Mouse (Mus musculus) ES-E14 (cell line): ENCODE data around the gene Ankrd33. TPM values are rescaled to one million over a fixed set of nuclear protein-coding genes. Genes with fewer than 3 reads are reported as not detected.

Experiments used
- DNase-seq: peaks from one replicate; pipeline ENCODE4 v3.0.0-alpha.2; 2013; ENCODE audit warnings: low read depth, low spot score
- H3K27ac ChIP-seq: 2 replicates; pipeline ENCODE4 v1.5.1; 2012; ENCODE audit warnings: low read depth, mild to moderate bottlenecking, low read length, moderate library complexity, mixed read lengths; ENCODE audit not compliant: poor library complexity, insufficient read depth, severe bottlenecking
- H3K36me3 ChIP-seq: 2 replicates; pipeline ENCODE4 v1.6.1; 2012; ENCODE audit warnings: mild to moderate bottlenecking, low read length, moderate library complexity, mixed read lengths; ENCODE audit not compliant: control insufficient read depth, poor library complexity, insufficient read depth, severe bottlenecking
- H3K4me1 ChIP-seq, 2 experiments: fragments of 150-350 bp in 1 of 2; sonication (generic) in 1 of 2; 2 replicates each; pipeline ENCODE4 v1.6.1; 2012; ENCODE audit warnings: low read length in 2 of 2, mild to moderate bottlenecking in 1 of 2, mixed read lengths in 1 of 2; ENCODE audit not compliant: control insufficient read depth in 2 of 2, insufficient read depth in 2 of 2, poor library complexity in 1 of 2
- H3K4me3 ChIP-seq, 2 experiments: fragments of 150-350 bp in 1 of 2; sonication (generic) in 1 of 2; 2 replicates each; pipeline ENCODE4 v1.5.1; 2012; ENCODE audit warnings: low read length in 2 of 2, low read depth in 1 of 2, mild to moderate bottlenecking in 1 of 2, mixed read lengths in 1 of 2; ENCODE audit not compliant: insufficient read depth in 1 of 2, poor library complexity in 1 of 2, severe bottlenecking in 1 of 2
- H3K9ac ChIP-seq: 2 replicates; pipeline ENCODE4 v1.6.1; 2012; ENCODE audit warnings: low read depth, mild to moderate bottlenecking, low read length, mixed read lengths; ENCODE audit not compliant: poor library complexity, insufficient read depth, severe bottlenecking
- H3K9me3 ChIP-seq: fragments of 150-350 bp; sonication (generic); 2 replicates; pipeline ENCODE4 v1.6.1; 2012; ENCODE audit warnings: low read depth, mild to moderate bottlenecking, low read length; ENCODE audit not compliant: control insufficient read depth, insufficient read depth
- CHD2 ChIP-seq: IDR thresholded peaks from 2 replicates; pipeline ENCODE4 v1.6.1; 2014; ENCODE audit warnings: mild to moderate bottlenecking, low read depth, low read length, inconsistent platforms
- HCFC1 ChIP-seq: IDR thresholded peaks from 2 replicates; pipeline ENCODE4 v1.6.1; 2012; ENCODE audit warnings: low read length, inconsistent platforms, borderline replicate concordance; ENCODE audit not compliant: insufficient read depth
- MAFK ChIP-seq: IDR thresholded peaks from 2 replicates; pipeline ENCODE4 v1.6.1; 2014; ENCODE audit warnings: mild to moderate bottlenecking, low read depth, low read length, inconsistent platforms; ENCODE audit not compliant: insufficient read depth
- ZC3H11A ChIP-seq: IDR thresholded peaks from 2 replicates; pipeline ENCODE4 v1.6.1; 2012; ENCODE audit warnings: low read depth, mild to moderate bottlenecking, inconsistent platforms, low read length, borderline replicate concordance
- ZNF384 ChIP-seq: IDR thresholded peaks from 2 replicates; pipeline ENCODE4 v1.6.1; 2012; ENCODE audit warnings: low read depth, low read length, inconsistent platforms
- in situ Hi-C, 2 experiments: fragments of 600-800 bp; cut with MboI; formaldehyde crosslinking; loops; one replicate each; pipeline ENCODE4 v1.15.1; 2025; ENCODE audit warnings: low sequenced_read_pairs in 2 of 2, inconsistent platforms in 1 of 2; ENCODE audit not compliant: unreplicated experiment in 2 of 2
- total RNA-seq: library from RNA; depleted of rRNA; stranded (reverse); fragments of 300-350 nt; gene quantifications from 2 replicates; pipeline ENCODE4 v1.2.3, GENCODE M21; 2012

Gene Ankrd33
- total RNA-seq, 1 experiment: not detected

DNA sequence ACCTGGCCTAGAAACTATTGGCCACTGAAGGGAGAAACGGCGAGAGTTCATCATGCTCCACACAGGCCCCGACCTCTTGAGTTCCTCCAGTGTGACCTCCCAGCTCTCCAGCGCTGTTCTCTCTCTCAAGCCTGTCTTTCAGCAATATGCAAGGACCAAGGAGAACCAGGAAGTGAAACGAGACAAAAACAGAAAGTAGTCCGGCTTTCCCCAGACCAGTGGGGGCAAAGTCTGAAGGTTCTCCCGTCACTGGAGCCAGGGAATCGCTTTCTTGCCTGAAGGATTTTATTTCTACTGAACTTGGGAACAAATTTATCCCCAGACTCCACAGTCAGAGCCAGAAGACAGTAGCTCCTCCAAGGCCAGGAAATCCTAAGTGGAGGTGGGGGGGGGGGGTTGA, 29.2 kb downstream of the Ankrd33 start:
- no peak for DNase-seq
- no peak overlapping the region for H3K4me3 ChIP-seq
- in situ Hi-C loops: no loop called here
- peaks cover 21 to 27% of the 10 kb centered on the region in 2 experiments for H3K4me1 ChIP-seq
- no peak for TF ChIP-seq CHD2
- TF ChIP-seq ZNF384: no peak
- H3K36me3 ChIP-seq: no peaks in the 10 kb centered on the region
- H3K9me3 ChIP-seq: no peaks in the 10 kb centered on the region
- no peak overlapping the region for H3K9ac ChIP-seq
- H3K27ac ChIP-seq: no peak overlapping the region

- H3K4me3 ChIP-seq: peak overlapping the region in 1 of 2 experiments; percentile 22; a peak in 1 of 4 replicates
- DNase-seq: peak; percentile 78
- H3K36me3 ChIP-seq: no peaks in the 10 kb centered on the region
- H3K4me1 ChIP-seq: peaks cover 16 to 26% of the 10 kb centered on the region in 2 experiments
- H3K27ac ChIP-seq: no peak overlapping the region
- H3K9ac ChIP-seq: peak overlapping the region; percentile 25; the same call in 1 of the 2 replicates
- no peaks in the 10 kb centered on the region for H3K9me3 ChIP-seq
- no peak for TF ChIP-seq MAFK
- peak; percentile 6; the same call in 1 of the 2 replicates for TF ChIP-seq ZC3H11A
- TF ChIP-seq ZNF384: no peak
- in situ Hi-C loops: no loop called here
These were observed 30.0 kb downstream of the Ankrd33 start for GRCm38 (mm10) chr15:101145424-101146099.

DNA sequence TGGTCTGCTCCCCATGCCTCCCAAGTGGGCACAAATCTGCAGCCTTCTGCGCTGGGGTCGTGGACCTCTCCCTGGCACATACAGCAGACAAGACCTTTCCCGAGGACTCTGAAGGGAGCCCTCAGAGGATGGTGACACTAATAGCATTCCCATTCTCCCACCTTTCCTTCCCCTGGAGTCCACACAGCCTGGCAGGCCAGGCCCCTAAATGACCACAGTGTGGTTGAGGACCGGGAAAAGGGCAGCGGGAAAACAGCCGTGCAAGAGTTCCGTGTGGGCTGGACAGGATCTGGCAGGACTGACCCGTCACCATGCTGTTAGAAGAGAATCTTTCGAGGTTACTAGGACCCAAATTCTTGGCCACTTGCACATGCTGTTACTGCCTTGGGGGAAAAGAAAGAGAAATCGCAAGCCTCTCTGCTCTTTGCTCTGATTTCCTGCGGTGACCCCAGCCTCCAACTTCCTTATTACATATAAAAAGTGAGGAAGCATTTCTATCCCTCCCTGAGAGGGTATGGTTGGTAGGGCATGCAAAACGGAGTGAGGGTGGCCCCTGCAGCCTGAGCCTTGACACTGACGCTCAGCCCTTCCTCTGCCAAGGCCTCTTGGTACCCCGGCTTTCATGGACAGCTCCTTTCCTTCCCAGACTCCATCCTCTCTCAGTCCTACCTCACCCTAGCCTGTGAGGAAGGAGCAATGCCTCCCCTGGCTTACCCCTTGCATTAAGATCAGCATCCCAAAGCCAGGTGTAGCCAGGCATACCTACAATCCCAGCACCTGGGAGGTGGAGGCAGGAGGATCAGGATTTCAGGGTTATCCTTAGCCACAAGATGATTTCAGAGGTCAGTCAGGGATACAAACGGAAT, 30.8 kb downstream of the Ankrd33 start:
- TF ChIP-seq MAFK: no peak
- TF ChIP-seq ZNF384: no peak
- no peak for TF ChIP-seq ZC3H11A
- TF ChIP-seq CHD2: no peak
- no peak for TF ChIP-seq HCFC1
- DNase-seq: no peak
- Histone ChIP-seq H3K9ac (peak overlapping the region; percentile 25; the same call in 1 of the 2 replicates), H3K9me3 (no peaks in the 10 kb centered on the region), H3K27ac (no peak overlapping the region), H3K36me3 (no peaks in the 10 kb centered on the region), H3K4me1 (peaks cover 13 to 24% of the 10 kb centered on the region in 2 experiments; a peak in 3 of 4 replicates), H3K4me3 (no peak overlapping the region)
- in situ Hi-C loops: no loop called here

DNA sequence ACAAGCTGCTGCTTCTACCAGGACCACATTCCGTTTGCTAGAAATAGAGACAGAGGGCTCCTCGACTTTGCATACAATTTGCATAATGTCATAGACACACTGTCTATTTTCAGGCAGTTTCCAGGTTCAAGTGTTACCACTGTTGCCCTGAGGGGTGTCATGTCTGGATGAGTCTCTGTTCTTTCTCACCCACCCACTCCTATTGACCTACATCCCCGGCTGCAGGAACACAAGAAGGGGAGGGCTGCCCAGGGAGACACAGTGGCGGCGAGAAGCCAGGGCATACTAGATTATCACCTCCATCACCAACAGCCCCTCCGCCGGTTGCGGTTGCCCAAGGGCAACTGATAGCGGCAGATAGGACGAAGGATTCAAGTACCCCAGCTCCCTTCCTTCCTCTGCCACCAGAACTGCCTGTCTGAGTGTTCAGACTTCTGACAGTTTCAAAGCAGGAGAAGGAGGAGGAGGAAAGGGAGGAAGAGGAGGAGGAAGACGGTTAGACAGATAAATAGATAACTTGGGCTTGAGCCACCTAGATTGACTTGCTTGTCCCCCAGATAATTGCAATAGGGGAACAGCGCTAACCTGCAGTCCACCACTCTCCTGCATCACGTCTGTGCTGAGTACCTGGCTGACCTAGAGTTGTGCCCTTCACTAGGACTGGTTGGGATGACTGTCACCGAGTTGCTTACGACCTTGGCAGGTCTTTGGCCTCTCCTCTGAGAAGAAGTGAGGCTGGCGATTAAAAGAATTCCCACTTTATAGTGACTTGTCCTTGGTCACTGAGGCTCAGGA, 31.8 kb downstream of the Ankrd33 start:
- no peak for TF ChIP-seq ZNF384
- no peak for TF ChIP-seq ZC3H11A
- no peak for TF ChIP-seq HCFC1
- no peak for TF ChIP-seq MAFK
- TF ChIP-seq CHD2: no peak
- H3K4me3 ChIP-seq: no peak overlapping the region
- in situ Hi-C loops: no loop called here
- no peaks in the 10 kb centered on the region for H3K9me3 ChIP-seq
- no peak overlapping the region for H3K9ac ChIP-seq
- DNase-seq: no peak
- no peaks in the 10 kb centered on the region for H3K36me3 ChIP-seq
- peaks cover 11 to 25% of the 10 kb centered on the region in 2 experiments; a peak in 3 of 4 replicates for H3K4me1 ChIP-seq
- H3K27ac ChIP-seq: no peak overlapping the region; the same call in 1 of the 2 replicates
